In genomic region chr6:52937916-52938315, GRCm38 (mm10) we compare ENCODE assay signal across 14 mouse cellular contexts.
A peak's percentile ranks its signal among the peaks of the same experiment; 100 is the strongest.
DNase-seq lines count a peak whose midpoint lies in the region; ATAC-seq and TF ChIP-seq lines count a peak whose summit lies in the region.
"Had no signal": no experiment of that assay in that cellular context is flagged by ENCODE, and none has a peak within 500 bp of the region (broad histone marks: within the 10 kb centered on the region; RNA-seq: fewer than 3 reads in every experiment).

No protein-coding gene starts in this region.

- TF ChIP-seq CTCF in intestine, postnatal 0 days (IDR thresholded peaks at IDR 0.05; ENCODE audit: low read depth), result no peak
- TF ChIP-seq CTCF in gastrocnemius, adult 2 months (IDR thresholded peaks at IDR 0.05), result no peak

- H3K9me3 ChIP-seq in heart, embryonic 13.5 days, result no peaks in the 10 kb centered on the region
- no peaks in the 10 kb centered on the region for H3K9me3 ChIP-seq in heart, embryonic 11.5 days (replicated peaks; ENCODE audit: control insufficient read depth, low read length)
- H3K9me3 ChIP-seq in intestine, postnatal 0 days (ENCODE audit: control insufficient read depth), result no peaks in the 10 kb centered on the region
- H3K9me3 ChIP-seq: forebrain, embryonic 12.5 days had no signal

- 47% methylated on average over 3 of the region's 3 CpGs for whole genome bisulfite sequencing in heart, embryonic 13.5 days
- WGBS in heart, embryonic 11.5 days (ENCODE audit: insufficient replicate concordance), result 59% methylated on average over 3 of the region's 3 CpGs
- 26% methylated on average over 3 of the region's 3 CpGs for WGBS in intestine, postnatal 0 days

- H3K27ac ChIP-seq in heart, embryonic 13.5 days (replicated peaks), result peak overlapping the region; percentile 43; the same call in 1 of the 2 replicates
- no peak overlapping the region for H3K27ac ChIP-seq in heart, embryonic 11.5 days (ENCODE audit: low read depth, low read length)
- H3K27ac ChIP-seq in intestine, postnatal 0 days (ENCODE audit: low read depth, low read length), result no peak overlapping the region
- no peak overlapping the region for H3K27ac ChIP-seq in gastrocnemius, adult 2 months
- H3K27ac ChIP-seq: forebrain, embryonic 12.5 days; liver, embryonic 14.5 days had no signal

- DNase-seq in cerebellum, adult 11 months, result peak; percentile 34
- DNase-seq in cerebellum, adult 9-11 months, result peak; percentile 71
- no peak for DNase-seq in spleen, postnatal 14 days (ENCODE audit: low spot score in 2 of 2)
- DNase-seq in layer of hippocampus, adult 9-10 months (ENCODE audit: low spot score), result no peak
- DNase-seq in gastrocnemius, adult 2 months, result no peak
- DNase-seq: gastrocnemius, postnatal 10 days; kidney, postnatal 14 days; lung, postnatal 10 days; retina, postnatal 1 day had no signal

- no peak overlapping the region for H3K4me3 ChIP-seq in heart, embryonic 13.5 days
- no peak overlapping the region for H3K4me3 ChIP-seq in heart, embryonic 11.5 days (ENCODE audit: low read depth, low read length)
- H3K4me3 ChIP-seq in intestine, postnatal 0 days (ENCODE audit: low read depth, low read length), result no peak overlapping the region
- no peak overlapping the region for H3K4me3 ChIP-seq in gastrocnemius, adult 2 months
- H3K4me3 ChIP-seq: forebrain, embryonic 12.5 days had no signal

- no peaks in the 10 kb centered on the region for H3K36me3 ChIP-seq in heart, embryonic 13.5 days
- no peaks in the 10 kb centered on the region for H3K36me3 ChIP-seq in heart, embryonic 11.5 days (ENCODE audit: control insufficient read depth, insufficient read depth, low read length)
- H3K36me3 ChIP-seq in intestine, postnatal 0 days (ENCODE audit: control insufficient read depth, insufficient read depth), result no peaks in the 10 kb centered on the region
- H3K36me3 ChIP-seq: forebrain, embryonic 12.5 days had no signal

- no peak overlapping the region for H3K4me2 ChIP-seq in heart, embryonic 13.5 days
- no peak overlapping the region for H3K4me2 ChIP-seq in heart, embryonic 11.5 days
- H3K4me2 ChIP-seq in intestine, postnatal 0 days (replicated peaks; ENCODE audit: low read depth), result no peak overlapping the region
- H3K4me2 ChIP-seq: forebrain, embryonic 12.5 days had no signal

- no peak overlapping the region for H3K9ac ChIP-seq in heart, embryonic 13.5 days
- H3K9ac ChIP-seq in heart, embryonic 11.5 days (ENCODE audit: low read depth, low read length), result no peak overlapping the region
- H3K9ac ChIP-seq in intestine, postnatal 0 days (ENCODE audit: low read depth, low read length), result no peak overlapping the region
- H3K9ac ChIP-seq: forebrain, embryonic 12.5 days; liver, embryonic 14.5 days had no signal

- intact Hi-C loops in gastrocnemius, adult 2 months (cut with DNase I), result no loop called here

- H3K27me3 ChIP-seq in heart, embryonic 13.5 days (replicated peaks), result no peaks in the 10 kb centered on the region
- H3K27me3 ChIP-seq in heart, embryonic 11.5 days (ENCODE audit: control insufficient read depth, insufficient read depth, low read length), result no peaks in the 10 kb centered on the region
- H3K27me3 ChIP-seq in intestine, postnatal 0 days (replicated peaks; ENCODE audit: control insufficient read depth, insufficient read depth, low read length), result no peaks in the 10 kb centered on the region
- H3K27me3 ChIP-seq: forebrain, embryonic 12.5 days had no signal

- ATAC-seq in heart, embryonic 13.5 days (ENCODE audit: extremely low read depth, insufficient number of reproducible peaks, low FRiP score, low TSS enrichment), result no peak
- ATAC-seq in heart, embryonic 11.5 days (replicated peaks; ENCODE audit: insufficient number of reproducible peaks, low FRiP score, low TSS enrichment), result no peak
- peak; percentile 47; the same call in 1 of the 2 replicates for ATAC-seq in intestine, postnatal 0 days

- H3K4me1 ChIP-seq in heart, embryonic 13.5 days, result peaks cover 17% of the 10 kb centered on the region
- no peaks in the 10 kb centered on the region for H3K4me1 ChIP-seq in heart, embryonic 11.5 days (ENCODE audit: control insufficient read depth, insufficient read depth, low read length)
- H3K4me1 ChIP-seq in intestine, postnatal 0 days (replicated peaks; ENCODE audit: control insufficient read depth, insufficient read depth, low read length), result no peaks in the 10 kb centered on the region

Comparison
In these comparisons a context has a peak if more than half of its experiments do, and no peak if none do; other contexts are left out.
1. DNase-seq: peak in cerebellum, adult 11 months (single experiment) and cerebellum, adult 9-11 months (single experiment); none in spleen, postnatal 14 days (0 of 2), layer of hippocampus, adult 9-10 months (single experiment) and gastrocnemius, adult 2 months (single experiment).